Mouse (Mus musculus): Measurements from ENCODE around the gene Dnah6.

Dnah6 gene

DNA sequence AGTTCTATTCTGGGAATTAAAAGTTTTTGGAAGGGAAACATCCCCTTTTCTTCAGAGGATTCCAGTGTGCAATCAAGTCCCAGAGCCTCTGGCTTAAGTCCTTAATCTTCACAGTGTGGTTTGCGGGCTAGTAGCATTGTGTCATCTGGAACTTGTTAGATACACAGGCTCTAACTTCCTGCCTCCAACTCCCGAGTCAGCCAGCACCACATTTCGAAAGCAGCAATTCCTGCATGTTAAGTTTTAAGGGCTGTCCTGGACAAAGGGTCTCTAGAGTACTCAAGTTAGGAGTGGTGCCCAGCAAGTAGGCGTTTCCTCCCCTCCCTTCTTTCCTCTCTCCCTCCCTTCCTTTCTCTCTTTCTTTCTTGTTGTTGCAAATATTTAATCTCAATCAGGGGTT, 7.0 kb upstream of the Dnah6 start:
- peak; percentile 10 for DNase-seq (ENCODE audit: low spot score)

DNA sequence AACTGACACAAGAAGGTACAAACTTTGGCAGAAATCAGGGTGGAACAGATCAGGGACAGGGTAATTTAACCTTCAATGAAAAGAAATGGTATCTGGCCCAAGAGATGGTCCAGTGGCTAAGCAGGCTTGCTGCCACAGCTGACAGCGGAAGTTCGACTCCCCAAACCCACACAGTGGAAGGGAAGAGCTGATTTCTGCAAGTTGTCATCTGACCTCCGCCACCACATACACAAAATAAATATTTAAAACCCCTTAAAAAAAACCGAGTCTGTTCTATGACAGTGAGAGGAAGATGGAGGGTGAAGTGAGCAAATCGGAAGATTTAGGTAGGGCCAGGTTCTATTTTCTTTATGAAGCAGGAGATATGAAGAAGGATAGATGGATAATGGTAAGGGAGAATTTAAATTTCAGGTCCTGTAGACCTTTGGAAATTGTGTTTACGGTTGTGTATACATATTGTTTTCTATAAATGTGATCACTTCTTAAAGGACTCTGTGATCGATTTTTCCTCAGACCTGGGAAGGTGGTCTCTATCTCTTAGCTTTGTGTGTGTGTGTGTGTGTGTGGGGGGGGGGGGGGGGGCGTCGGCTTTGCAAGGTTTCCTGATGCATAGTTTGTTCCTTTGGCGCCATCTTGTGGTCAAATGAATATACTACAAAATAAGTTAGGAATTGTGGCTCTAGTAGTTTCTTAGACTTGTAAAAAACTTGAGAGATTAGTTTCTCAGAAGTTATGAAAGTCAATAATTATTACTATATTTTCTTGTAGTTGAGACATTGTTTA, 6.1 kb upstream of the Dnah6 start:
- peak; percentile 19 for DNase-seq (ENCODE audit: low spot score)

DNA sequence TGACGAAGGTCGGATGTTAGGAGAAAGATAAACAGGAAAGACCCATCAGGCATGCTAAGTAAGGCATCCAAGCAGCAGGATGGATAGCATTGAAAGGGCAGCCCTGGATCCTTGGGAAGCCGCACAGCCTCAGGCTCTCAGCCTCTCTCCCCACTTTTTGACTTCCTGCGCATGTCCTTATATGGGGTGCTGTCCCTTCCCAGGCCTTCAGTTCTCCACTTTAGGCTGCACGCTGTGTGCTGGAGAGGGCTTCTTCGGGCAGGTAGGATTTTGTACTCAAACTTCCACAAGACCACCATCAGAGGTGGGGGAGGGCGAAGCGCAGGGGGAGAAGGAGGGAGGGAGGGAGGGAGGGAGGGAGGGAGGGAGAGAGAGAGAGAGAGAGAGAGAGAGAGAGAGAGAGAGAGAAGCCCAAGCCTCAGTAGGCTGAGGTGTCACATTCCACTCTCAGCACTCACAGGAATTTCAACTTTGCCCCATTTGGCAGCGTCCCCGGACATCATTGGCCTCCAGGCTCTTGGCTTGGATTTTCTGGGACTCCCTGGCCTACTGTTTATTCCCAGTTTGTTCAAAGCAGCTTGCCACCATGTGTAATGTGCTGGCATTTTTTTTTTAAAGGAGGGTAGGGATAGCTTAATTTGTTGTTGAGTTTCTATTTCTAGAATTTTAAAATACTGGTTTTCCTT, 1.5 kb upstream of the Dnah6 start:
- DNase-seq (ENCODE audit: low spot score), result no peak

DNA sequence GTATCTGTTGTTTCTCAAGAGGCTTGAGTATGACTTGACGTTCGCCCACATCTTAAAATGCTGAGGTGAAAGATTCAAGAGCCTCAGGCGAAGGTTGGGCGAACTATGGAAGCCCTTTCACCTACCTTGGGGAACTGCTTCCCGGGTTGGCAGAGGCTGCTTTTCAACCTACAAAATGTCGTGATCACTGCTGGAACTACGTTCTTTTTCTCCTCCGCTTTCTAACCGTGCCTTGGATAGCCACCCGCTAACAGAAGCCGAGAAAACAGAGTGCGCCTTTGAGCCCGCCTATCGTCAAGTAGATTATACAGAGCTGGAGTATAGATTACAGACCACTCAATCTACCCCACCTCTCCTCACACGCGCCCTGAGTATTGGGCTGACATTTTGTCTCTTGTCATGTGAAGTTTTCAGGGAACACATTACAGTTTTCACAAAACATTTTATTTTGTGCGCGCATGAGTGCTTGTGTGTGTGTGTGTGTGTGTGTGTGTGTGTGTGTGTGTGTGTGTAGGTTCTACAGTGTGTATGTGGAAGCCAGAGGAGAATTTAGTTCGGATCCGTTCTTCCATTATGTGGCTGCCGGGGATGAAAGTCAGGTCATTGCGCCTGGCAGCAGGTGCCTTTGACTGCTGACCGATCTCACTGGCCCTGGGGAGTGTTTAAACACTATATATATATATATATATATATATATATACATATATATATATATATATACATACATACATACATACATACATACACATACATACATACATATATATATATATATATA, 696 bp upstream of the Dnah6 start:
- DNase-seq (ENCODE audit: low spot score), result peak; percentile 18

DNA sequence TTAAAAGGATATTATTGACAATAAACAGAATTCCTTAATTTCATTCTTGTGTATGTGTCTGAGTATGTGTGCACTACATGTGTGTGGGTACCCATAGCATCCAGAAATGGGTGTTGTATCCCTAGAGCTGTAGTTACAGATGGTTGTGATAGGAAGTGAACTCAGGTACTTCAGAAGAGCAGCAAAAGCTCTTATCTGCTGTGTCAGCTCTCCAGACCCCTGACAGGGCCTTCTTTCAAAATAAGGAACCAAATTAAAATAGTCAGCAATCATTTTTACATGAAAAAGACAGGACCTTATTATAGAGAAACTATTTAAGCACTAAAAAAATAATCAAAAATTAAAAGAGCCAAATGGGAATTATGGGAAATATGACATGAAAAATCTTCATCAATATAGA, 9.8 kb downstream of the Dnah6 start:
- DNase-seq (ENCODE audit: low spot score), result no peak

DNA sequence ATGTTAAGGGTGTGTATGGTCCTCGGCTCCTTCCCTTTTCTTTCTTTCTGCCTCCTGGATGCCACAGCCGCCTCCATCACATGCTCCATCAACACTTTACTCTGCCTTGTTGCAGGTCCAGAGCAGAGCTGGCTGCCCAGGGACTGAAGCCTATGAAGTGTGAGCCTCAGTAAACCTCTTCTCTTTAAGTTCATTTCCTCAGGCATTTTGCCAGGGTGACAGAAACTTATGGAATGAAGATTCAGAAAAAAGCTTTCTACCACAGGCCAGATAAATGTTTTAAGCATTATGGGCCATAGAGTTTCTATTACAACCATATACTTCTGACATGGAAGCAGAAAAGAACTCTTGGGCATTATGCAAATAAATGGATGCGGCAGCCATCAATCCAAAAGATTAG, 10.4 kb downstream of the Dnah6 start:
- no peak for DNase-seq (ENCODE audit: low spot score)

DNA sequence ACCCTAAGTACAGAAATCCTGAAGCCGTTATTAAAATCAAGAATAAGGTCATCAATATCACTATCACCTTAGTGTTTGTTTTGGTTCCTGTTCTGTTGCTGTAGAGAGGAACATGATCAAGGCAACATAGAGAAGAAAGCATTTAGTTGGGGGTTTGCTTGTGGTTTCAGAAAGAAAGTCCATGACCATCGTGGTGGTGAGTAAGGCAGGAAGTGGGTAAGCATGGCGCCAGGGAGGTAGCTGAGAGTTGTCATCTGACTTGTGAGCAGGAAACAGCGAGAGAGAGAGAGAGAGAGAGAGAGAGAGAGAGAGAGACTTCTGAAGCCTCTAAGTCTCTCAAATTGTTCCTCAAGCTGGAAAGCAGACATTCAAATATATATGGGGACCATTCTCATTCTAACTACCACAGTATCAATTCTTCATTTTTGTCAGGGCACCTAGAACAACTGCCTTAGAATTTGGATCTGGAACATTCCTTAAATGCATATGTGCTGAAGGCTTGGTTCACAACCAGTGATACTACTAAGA, 10.9 kb downstream of the Dnah6 start:
- DNase-seq (ENCODE audit: low spot score), result peak; percentile 94

DNA sequence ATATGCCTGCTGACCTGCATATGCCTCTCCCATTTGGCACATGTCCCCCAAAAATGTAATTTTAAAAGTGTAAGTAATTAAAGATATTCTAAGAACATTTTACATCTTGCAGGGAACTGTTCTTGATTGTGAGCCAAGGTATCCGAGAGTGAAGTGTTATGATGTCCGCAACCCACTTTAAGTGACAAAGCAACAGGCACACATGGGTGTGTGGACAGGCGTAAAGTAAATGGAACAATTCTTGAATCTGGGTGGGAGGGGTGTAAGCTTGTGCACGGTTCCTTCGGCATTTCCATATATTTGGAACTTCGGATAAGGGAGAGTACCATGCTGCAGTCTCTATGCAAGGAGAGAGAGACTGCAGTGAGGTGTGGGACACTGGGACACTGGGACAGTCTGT, 11.9 kb downstream of the Dnah6 start:
- no peak for DNase-seq (ENCODE audit: low spot score)

DNA sequence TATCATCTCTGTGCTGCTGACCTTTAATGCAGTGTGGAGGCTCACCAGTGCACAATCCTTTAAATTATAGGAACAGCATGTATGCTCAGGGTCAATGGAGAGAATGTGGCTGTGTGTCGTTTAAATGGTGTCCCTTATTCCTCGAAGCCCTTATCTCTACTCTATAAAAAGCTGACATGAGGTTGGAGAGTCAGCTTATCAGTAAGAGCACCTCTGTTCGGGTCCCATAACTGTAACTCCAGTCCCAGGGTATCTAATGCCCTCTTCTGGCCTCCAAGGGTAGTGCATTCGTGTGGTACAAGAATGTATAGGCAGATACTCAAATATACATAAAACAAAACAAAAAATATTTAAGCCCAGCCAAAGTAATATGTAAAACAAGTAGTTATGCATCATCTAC, 16.5 kb downstream of the Dnah6 start:
- DNase-seq (ENCODE audit: low spot score), result no peak

DNA sequence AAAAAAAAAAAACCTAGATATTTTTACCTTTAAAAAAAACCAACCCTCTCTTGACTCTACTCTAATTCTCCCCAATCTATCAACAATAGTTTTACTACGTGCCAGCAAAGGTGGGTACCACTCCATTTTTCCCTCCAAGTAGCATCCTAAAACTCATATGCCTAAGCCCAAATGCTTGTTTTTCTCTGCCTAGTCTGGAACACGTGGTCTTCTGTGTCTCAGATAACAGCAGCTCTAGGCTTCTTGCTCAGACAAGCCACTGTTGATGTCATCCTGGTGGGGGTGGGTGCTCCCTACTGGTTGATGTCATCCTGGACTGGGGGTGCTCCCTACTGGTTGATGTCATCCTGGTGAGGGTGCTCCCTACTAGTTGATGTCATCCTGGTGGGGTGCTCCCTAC, 17.7 kb downstream of the Dnah6 start:
- DNase-seq (ENCODE audit: low spot score), result no peak

DNA sequence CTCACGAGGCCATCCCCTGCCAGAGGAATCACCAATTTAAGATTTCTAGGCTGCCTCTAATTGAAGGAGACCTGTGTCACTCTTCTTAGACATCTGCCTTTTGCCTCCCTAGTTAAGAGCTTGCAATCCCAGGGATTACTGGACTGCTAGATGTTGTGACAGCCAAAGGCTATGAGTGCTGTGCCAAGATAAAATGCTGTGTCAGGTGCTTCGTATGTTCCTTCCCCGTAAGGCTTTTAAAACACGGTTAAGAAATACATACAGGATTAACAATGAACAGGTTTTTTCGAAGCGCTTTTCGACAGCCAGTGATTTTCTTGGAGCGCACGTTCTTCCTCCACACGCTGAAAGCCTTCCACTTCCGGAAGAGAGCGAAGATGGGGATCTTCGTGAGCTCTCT, 26.2 kb downstream of the Dnah6 start:
- DNase-seq (ENCODE audit: low spot score), result no peak

DNA sequence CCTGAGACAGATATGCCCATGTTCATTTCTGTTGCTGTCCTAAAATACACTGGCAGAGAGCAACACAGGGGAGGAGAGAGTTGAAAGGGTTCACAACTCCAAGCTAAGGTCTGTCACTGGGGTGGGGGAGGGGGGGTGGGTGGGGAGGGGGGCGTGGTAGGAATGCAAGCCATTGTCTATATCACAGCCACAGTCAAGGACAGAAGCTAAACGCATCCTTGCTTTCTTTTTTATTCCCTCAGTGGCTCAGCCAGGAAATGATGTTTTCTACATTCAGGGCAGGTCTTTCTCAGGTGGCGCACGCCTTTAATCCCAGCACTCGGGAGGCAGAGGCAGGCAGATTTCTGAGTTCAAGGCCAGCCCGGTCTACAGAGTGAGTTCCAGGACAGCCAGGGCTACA, 30.7 kb downstream of the Dnah6 start:
- no peak for DNase-seq (ENCODE audit: low spot score)

DNA sequence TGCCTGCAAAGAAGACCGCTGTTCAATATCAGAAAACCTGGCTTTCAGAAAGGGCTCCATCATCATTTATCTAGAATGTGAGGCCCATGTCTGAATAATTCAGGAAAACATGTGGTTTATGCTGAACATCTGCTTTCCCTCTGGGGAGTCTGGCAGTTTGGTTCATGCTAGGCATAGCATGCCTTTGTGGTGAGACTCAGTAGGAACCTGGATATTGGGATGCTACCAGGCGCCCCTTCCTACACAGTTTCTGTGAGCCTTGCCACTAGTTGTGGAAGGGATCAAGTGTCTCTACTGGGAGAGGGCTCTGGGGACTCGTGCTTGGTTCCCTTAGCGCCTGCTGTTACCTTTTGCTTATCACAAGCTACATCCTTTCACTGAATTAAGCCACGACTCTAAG, 37.2 kb downstream of the Dnah6 start:
- DNase-seq (ENCODE audit: low spot score), result no peak

DNA sequence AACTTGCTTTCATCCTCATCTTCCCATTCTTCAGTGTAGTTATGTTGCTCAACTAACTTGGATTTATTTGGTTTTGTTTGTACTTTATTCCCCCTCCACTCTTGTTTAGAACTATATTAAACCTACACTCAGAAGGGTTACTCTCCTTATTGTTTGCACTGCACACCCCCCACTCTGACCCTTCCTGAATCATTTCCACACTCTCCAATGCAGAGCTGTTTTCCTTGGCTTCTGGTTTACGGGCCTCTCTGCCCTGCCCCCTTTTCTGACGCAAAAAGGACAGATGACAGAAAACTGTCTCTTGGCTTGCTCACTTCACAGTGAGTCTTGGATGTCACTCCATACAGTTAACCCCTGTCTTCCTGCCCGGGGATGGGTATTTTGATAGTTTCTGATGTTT, 38.5 kb downstream of the Dnah6 start:
- no peak for DNase-seq (ENCODE audit: low spot score)

DNA sequence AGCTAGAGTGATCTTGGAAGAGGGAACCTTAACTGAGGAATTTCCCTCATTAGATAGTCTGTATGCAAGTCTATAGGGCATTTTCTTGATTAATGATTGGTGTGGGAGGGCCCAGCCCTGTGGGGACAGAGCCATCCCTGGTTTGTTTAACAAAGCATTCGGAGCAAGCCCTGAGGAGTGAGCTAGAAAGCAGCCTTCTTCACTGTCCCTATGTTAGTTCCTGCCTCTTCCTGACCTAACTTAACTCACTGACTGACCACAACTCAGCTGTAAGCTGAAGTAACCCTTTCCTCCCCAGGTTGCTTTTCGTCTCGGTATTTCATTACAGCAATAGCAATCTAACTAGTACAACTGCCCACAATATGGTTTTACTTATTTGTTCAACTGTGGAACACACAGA, 39.0 kb downstream of the Dnah6 start:
- no peak for DNase-seq (ENCODE audit: low spot score)

DNA sequence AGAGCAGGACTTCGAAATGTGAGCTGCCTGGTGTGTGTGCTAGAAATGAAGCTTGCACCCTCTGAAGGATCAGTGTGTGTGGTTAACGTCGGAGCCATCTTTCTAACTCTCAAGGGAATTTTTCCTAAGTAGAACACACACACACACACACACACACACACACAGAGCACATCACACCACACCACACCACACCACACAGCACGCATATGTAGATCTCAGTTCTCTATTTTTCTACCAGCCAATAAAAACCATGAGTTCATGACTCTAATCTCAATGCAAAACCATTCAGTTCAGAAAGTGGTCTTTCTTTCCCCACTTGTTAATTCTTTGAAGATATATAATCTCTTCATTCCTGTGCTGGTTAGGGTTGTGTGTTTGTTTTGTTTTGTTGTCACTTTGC, 39.4 kb downstream of the Dnah6 start:
- DNase-seq (ENCODE audit: low spot score), result no peak

DNA sequence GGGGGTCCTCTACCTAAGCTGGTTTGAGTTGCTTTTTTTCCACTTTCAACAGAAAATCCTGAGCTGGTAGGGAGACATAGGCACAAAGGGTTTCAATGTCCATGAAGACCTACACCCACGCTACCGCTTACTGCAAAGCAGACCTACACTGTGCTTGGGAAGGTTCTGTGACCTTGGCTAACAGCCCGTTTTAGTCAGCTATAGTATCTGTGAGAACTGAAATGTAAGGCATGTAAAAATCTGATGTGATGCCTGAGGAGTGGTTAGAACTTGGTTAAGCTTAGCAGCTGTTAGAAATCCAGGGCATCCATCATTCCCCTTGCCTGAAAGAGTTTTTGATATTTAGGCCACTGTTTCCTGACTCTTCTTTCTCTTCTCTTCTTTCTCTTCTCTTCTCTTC, 46.3 kb downstream of the Dnah6 start:
- DNase-seq (ENCODE audit: low spot score), result no peak

DNA sequence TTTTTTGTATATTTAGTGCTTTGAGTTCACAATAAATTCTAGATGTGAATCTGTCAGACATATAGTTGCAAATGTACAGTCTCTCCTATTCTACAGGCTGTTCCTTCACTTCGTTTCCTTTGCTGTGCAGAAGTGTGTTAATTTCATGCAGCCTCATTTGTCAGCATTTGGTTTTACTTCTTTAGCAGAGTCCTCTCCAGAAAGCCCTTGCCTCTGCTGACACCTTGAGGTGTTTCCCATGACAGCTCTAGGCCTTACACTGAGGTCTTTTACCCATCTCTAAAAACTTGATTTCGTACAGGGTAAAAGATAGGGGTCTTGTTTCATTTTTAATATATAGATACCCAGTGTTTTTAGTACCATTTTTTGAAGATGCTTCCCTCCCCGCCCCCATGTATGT, 54.2 kb downstream of the Dnah6 start:
- DNase-seq (ENCODE audit: low spot score), result no peak

DNA sequence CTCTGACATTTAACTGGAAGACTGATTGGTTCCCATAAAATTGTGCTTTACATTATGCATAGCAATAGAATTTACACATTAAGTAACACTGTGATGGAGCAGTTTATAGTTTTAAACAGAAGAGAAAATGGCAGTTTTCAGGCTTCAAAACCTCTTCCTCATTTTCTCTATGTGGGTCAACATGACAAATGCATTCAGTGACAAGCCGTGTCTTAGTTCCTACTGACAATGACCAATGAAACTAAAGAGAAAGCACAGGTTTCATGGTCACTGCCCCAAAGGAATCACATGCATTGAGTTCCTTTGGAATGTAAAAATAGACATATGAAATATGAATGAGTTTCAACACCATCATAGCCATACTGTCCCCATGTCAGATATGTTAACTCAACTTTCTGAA, 58.5 kb downstream of the Dnah6 start:
- no peak for DNase-seq (ENCODE audit: low spot score)

DNA sequence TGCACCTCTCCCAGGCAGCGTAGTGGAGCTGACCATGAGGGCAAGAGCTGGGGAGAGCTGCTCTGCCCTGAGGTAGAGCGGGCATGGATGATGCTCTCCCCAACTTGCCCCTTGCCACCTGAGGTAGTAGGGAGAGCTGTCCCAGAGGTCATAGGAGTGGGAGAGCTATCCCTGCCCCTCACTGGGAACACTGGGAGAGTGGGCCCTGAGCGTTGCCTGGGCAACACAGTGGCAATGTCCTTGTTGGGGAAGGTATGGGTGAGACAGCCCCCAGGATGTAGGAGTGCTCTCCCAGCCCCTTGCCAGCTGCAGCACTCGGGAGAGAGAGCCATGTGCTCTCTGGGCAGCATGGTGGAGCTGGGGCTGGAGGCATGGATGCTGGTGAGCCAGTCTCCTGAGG, 60.1 kb downstream of the Dnah6 start:
- no peak for DNase-seq (ENCODE audit: low spot score)

DNA sequence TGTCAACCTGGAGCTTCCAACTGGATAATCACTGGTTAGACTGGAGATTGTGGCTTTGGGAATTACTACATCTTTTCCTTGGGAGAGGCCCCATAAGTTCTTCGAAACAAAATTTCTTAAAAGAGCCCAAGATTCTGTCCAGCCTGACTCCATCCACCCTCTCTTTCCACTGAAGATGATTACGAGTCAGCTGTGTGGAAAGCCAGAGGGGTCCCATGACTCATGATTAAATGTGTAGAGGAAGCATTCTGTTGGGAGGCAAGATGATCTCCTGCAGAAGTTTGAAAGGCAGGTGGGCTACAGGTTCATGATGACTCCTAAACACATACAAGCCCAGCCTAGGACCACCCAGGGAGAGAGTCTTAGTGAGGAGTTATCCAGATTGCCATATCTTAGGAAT, 66.0 kb downstream of the Dnah6 start:
- no peak for DNase-seq (ENCODE audit: low spot score)

DNA sequence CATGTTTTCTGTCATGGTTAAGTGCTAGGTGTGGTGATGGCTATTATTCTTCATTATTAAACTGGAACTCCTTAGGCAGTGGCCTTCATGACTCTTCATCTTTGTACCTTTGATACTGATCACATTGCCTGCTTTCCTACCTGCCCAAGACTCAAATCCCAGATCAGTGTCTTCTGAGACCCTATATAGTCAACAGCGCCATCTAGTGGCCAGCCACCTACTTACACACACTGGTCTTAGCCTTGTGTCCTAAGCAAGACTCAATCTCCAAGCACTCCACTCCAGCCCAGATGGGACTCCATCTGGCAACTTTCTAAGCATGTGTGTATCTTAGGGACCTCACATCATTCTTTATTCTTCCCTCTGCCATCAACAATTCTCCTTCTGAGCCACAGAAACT, 67.8 kb downstream of the Dnah6 start:
- peak; percentile 64 for DNase-seq (ENCODE audit: low spot score)

DNA sequence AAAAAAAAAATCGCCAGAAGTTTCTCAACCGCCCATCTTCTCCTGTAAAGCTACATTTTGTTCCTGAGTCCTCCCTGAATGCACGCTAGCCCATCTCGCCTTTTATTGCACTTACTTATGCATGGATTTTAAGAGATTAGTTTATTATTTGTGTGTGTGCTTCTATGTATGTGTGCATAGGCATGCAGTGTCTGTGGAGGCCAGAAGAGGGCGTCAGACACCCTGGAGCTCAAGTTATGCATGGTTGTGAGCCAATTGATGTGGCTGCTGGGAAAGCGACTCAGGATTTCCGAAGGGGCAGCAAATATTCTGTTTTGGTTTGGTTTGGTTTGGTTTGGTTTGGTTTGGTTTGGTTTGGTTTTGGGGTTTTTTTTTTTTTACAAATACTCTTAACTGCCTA, 78.0 kb downstream of the Dnah6 start:
- no peak for DNase-seq (ENCODE audit: low spot score)

Data from T-cell, adult 2 months (primary cell).